Mouse (Mus musculus) cerebellum, adult 2 months (tissue): ENCODE data around the gene Ccdc144b.

ENCODE experiments used
- CTCF ChIP-seq: fragments of 200-500 bp; IDR thresholded peaks from 2 replicates; pipeline ENCODE4 v1.5.1; 2011; ENCODE audit warnings: low read depth, mild to moderate bottlenecking, control low read depth, low read length, moderate library complexity, borderline replicate concordance; ENCODE audit not compliant: insufficient read depth
- POLR2A ChIP-seq: fragments of 200-500 bp; IDR thresholded peaks from 2 replicates; pipeline ENCODE4 v1.6.1; 2011; ENCODE audit warnings: low read length, control low read depth, borderline replicate concordance; ENCODE audit not compliant: insufficient read depth

DNA sequence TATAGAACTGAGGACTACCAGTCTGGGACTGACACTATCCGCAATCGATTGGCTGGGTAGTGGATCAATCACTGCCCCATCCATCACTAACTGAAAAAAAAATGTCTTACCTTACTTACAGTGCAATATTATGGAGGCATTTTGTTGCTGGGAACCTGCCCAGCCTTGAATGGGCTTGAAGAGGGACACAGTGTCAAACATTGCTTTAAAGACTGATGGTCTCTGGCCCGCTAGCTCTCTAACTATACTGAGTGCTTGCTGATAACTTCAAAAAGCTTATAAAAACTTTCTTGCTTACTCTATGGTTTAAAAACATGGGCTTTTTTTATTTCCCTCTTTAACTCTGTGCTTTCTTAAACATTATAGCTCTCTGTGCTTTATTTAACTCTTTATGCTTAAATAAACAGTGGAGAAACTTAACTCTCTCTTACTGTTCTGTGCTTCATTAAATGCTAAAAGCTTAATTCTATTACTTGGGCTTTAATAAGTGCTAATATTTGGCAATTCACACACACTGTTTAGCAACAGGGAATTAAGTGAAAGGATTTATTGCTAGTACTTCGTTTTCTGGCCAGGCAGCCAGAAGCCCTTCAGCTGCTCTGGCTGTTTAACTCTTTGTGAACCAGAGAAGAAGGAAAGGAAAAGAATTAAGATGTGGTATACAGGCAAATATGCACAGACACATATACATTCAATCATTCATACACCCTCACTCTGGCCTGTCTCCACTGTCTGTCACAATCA is 44.8 kb downstream of the Ccdc144b start:
- TF ChIP-seq CTCF: no peak
- TF ChIP-seq POLR2A: no peak
